Mouse (Mus musculus): Measurements from ENCODE around the gene Zfp955b. TPM values are rescaled to one million over a fixed set of nuclear protein-coding genes. Genes with fewer than 3 reads are reported as not detected.
"Not testable (repeated sequence)": the region's sequence is repeated elsewhere in the genome, so short reads cannot be mapped to it uniquely, and the experiment has no call there.

Gene Zfp955b
- 9.8 and 9.9 TPM in 2 replicates for polyA plus RNA-seq (2014; fragmentation: Nextera tagmentation; extraction: Ambion mirVana)

GRCm38 (mm10) chr17:33289039-33289875 is at the start of gene Zfp955b:
TSS of gene Zfp955b (plus strand) at chr17:33289544.
- H3K27ac ChIP-seq (ENCODE audit: low read depth, low read length); H3K4me1 ChIP-seq (ENCODE audit: control insufficient read depth, insufficient read depth, low read length); H3K4me2 ChIP-seq; H3K27me3 ChIP-seq (ENCODE audit: control insufficient read depth, insufficient read depth, low read length); H3K36me3 ChIP-seq (ENCODE audit: control insufficient read depth, insufficient read depth, low read length); H3K9me3 ChIP-seq (ENCODE audit: control insufficient read depth, low read length); DNase-seq (ENCODE audit: low spot score, missing footprints); H3K4me3 ChIP-seq (ENCODE audit: low read depth, low read length); H3K9ac ChIP-seq (ENCODE audit: low read length): not testable (repeated sequence)
- ATAC-seq (ENCODE audit: low FRiP score) = peak; percentile 100
- no CpG with 5 or more reads among the region's 25 CpGs for WGBS

- DNase-seq (ENCODE audit: low spot score, missing footprints); H3K9ac ChIP-seq (ENCODE audit: low read length); H3K4me2 ChIP-seq; H3K36me3 ChIP-seq (ENCODE audit: control insufficient read depth, insufficient read depth, low read length); H3K4me1 ChIP-seq (ENCODE audit: control insufficient read depth, insufficient read depth, low read length); H3K9me3 ChIP-seq (ENCODE audit: control insufficient read depth, low read length); H3K27me3 ChIP-seq (ENCODE audit: control insufficient read depth, insufficient read depth, low read length); H3K4me3 ChIP-seq (ENCODE audit: low read depth, low read length); H3K27ac ChIP-seq (ENCODE audit: low read depth, low read length): not testable (repeated sequence)
- ATAC-seq (ENCODE audit: low FRiP score) = peak; percentile 100
- WGBS = 47% methylated on average over 1 of the region's 34 CpGs
These were observed 34.6 kb upstream of the Zfp955b start, which contains the start of gene Zfp955a for GRCm38 (mm10) chr17:33254530-33255318. TSS of gene Zfp955a (minus strand) at chr17:33255145.

DNA sequence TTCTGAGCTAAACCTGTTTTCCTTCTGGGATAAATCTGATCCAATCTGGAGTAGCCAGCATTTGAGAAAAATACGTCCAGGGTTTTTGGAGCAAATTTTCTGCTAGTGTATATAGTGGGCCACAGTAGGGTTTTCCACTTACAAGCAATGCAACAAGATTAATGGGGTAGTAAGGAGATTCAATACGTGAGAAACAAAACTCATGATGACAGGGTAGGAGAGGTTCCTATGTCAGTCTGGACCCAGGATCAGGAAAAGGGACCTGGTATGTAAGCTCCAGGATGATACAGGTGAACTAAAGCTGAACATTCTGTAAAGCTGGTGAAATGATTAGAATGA is 34.1 kb upstream of the Zfp955b start:
- H3K36me3 ChIP-seq (ENCODE audit: control insufficient read depth, insufficient read depth, low read length); H3K4me1 ChIP-seq (ENCODE audit: control insufficient read depth, insufficient read depth, low read length); H3K9ac ChIP-seq (ENCODE audit: low read length); ATAC-seq (ENCODE audit: low FRiP score); H3K4me2 ChIP-seq; H3K27me3 ChIP-seq (ENCODE audit: control insufficient read depth, insufficient read depth, low read length); H3K4me3 ChIP-seq (ENCODE audit: low read depth, low read length); DNase-seq (ENCODE audit: low spot score, missing footprints); H3K9me3 ChIP-seq (ENCODE audit: control insufficient read depth, low read length); H3K27ac ChIP-seq (ENCODE audit: low read depth, low read length): not testable (repeated sequence)
- WGBS = no CpG with 5 or more reads among the region's 2 CpGs

DNA sequence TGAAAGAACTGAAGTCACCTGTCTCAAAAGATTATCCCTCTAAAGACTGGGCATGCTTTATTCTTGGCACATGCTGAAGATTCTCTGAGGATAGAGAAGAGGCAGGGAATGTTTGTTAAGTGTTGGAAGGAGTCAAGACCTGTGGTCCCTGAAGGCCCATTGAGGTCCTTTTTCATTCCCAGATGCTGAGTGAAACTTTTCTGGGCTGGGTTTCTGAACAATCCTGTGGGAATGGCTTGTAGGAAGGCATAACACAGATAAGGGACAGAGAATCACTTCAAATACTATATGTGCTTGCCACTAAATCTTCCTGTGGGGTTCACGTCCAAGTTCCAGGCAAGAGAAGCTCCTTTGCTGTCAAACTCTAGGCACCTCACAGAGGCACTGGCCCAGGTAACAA is 25.0 kb upstream of the Zfp955b start, which contains the start of gene Olfr63:
Gene Olfr63 (plus strand): TSS at position 301 of the 400 bp plus-strand sequence.
- 81% methylated on average over 1 of the region's 1 CpGs for WGBS
- Histone ChIP-seq H3K4me3 (ENCODE audit: low read depth, low read length) (no peak within 1 kb of the TSS), H3K27ac (ENCODE audit: low read depth, low read length) (no peak within 1 kb of the TSS)

DNA sequence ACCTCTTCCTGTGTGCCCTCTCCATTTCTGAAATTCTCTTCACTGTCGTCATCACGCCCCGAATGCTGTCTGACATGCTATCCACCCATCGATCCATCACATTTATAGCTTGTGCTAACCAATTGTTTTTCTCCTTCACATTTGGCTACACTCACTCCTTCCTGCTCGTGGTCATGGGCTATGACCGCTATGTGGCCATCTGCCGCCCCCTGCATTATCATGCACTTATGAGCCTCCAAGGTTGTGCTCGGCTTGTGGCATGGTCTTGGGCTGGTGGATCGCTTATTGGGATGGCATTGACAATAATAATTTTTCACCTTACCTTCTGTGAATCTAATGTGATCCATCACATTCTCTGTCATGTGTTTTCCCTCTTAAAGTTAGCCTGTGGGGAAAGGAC is 20.4 kb upstream of the Zfp955b start:
- Histone ChIP-seq H3K4me2 (no peak overlapping the region), H3K27me3 (ENCODE audit: control insufficient read depth, insufficient read depth, low read length) (no peaks in the 10 kb centered on the region), H3K36me3 (ENCODE audit: control insufficient read depth, insufficient read depth, low read length) (no peaks in the 10 kb centered on the region), H3K4me1 (ENCODE audit: control insufficient read depth, insufficient read depth, low read length) (no peaks in the 10 kb centered on the region), H3K9me3 (ENCODE audit: control insufficient read depth, low read length) (no peaks in the 10 kb centered on the region), H3K27ac (ENCODE audit: low read depth, low read length) (no peak overlapping the region), H3K4me3 (ENCODE audit: low read depth, low read length) (no peak overlapping the region), H3K9ac (ENCODE audit: low read length) (no peak overlapping the region)
- WGBS = 87% methylated on average over 9 of the region's 9 CpGs
- DNase-seq (ENCODE audit: low spot score, missing footprints) (peak; percentile 17), ATAC-seq (ENCODE audit: low FRiP score) (no peak)

More for the DNA sequence above, 25.0 kb upstream of the Zfp955b start, which contains the start of gene Olfr63:
- H3K9me3 ChIP-seq (ENCODE audit: control insufficient read depth, low read length) = no peaks in the 10 kb centered on the region
- no peak for DNase-seq (ENCODE audit: low spot score, missing footprints)
- no peak within 1 kb of the TSS for H3K4me2 ChIP-seq
- no peaks in the 10 kb centered on the region for H3K27me3 ChIP-seq (ENCODE audit: control insufficient read depth, insufficient read depth, low read length)
- ATAC-seq (ENCODE audit: low FRiP score) = no peak
- H3K4me1 ChIP-seq (ENCODE audit: control insufficient read depth, insufficient read depth, low read length) = no peaks in the 10 kb centered on the region
- no peak within 1 kb of the TSS for H3K9ac ChIP-seq (ENCODE audit: low read length)
- no peaks in the 10 kb centered on the region for H3K36me3 ChIP-seq (ENCODE audit: control insufficient read depth, insufficient read depth, low read length)

DNA sequence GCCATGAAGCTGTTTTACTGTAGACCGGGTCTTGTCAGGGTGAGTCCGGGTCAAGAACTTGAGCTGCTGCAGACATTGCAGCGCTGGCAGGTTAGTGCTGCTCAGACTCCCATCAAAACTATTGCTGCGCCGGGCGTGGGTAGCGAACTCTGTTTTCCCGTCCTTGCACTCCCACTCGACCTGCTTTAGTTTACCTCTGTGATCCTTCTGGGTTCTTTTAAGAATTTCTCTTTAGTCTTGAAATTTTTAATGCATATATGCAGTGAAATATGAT is 469 bp downstream of the Zfp955b start:
- H3K36me3 ChIP-seq (ENCODE audit: control insufficient read depth, insufficient read depth, low read length); DNase-seq (ENCODE audit: low spot score, missing footprints); ATAC-seq (ENCODE audit: low FRiP score); H3K9me3 ChIP-seq (ENCODE audit: control insufficient read depth, low read length); H3K4me3 ChIP-seq (ENCODE audit: low read depth, low read length); H3K27ac ChIP-seq (ENCODE audit: low read depth, low read length); H3K4me2 ChIP-seq; H3K9ac ChIP-seq (ENCODE audit: low read length); H3K4me1 ChIP-seq (ENCODE audit: control insufficient read depth, insufficient read depth, low read length); H3K27me3 ChIP-seq (ENCODE audit: control insufficient read depth, insufficient read depth, low read length): not testable (repeated sequence)
- WGBS = no CpG with 5 or more reads among the region's 9 CpGs

GRCm38 (mm10) chr17:33352981-33353380 is 63.6 kb downstream of the Zfp955b start:
- H3K36me3 ChIP-seq (ENCODE audit: control insufficient read depth, insufficient read depth, low read length) = no peaks in the 10 kb centered on the region
- DNase-seq (ENCODE audit: low spot score, missing footprints) (no peak), ATAC-seq (ENCODE audit: low FRiP score) (no peak)
- H3K4me1 ChIP-seq (ENCODE audit: control insufficient read depth, insufficient read depth, low read length) = 0 out of 2 replicates have a peak, but pooled peaks cover 3% of the 10 kb centered on the region
- H3K27ac ChIP-seq (ENCODE audit: low read depth, low read length) = no peak overlapping the region
- WGBS = 100% methylated on average over 1 of the region's 1 CpGs
- no peak overlapping the region for H3K4me2 ChIP-seq
- no peak overlapping the region for H3K4me3 ChIP-seq (ENCODE audit: low read depth, low read length)
- no peaks in the 10 kb centered on the region for H3K27me3 ChIP-seq (ENCODE audit: control insufficient read depth, insufficient read depth, low read length)
- H3K9ac ChIP-seq (ENCODE audit: low read length) = no peak overlapping the region
- H3K9me3 ChIP-seq (ENCODE audit: control insufficient read depth, low read length) = peaks cover 11% of the 10 kb centered on the region; the same call in 1 of the 2 replicates
